Comparison of ENCODE assay signal across 21 mouse cellular contexts in the genomic region with DNA sequence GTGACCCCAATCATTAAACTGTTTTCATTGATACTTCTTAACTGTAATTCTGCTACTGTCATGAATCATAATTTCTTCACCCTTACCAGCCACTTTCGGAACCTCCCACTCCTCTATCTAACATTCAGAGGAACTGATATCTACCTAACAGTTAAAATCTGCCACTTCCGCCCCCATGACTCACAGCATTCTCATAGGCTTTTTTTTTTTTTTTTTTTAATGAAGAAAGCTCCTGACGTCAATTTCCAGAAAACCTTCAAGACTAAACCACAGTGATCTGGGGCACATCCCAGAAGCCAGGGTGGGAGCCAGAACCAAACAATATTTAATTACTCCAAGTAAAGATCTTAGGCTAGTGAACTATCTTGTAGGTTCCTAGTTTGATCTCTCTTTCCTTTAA. TPM values are rescaled to one million over a fixed set of nuclear protein-coding genes. Genes with fewer than 3 reads are reported as not detected.
DNase-seq lines count a peak whose midpoint lies in the region; ATAC-seq and TF ChIP-seq lines count a peak whose summit lies in the region.
"Had no signal": no experiment of that assay in that cellular context is flagged by ENCODE, and none has a peak within 500 bp of the region (broad histone marks: within the 10 kb centered on the region; RNA-seq: fewer than 3 reads in every experiment).

No protein-coding gene starts in this region.

- TF ChIP-seq CTCF in C2C12 (IDR thresholded peaks at IDR 0.05; ENCODE audit: control insufficient read depth, insufficient read depth, insufficient read length) = no peak

- H3K4me3 ChIP-seq in C2C12 (ENCODE audit: insufficient read depth, poor library complexity, severe bottlenecking) = no peak overlapping the region
- H3K4me3 ChIP-seq: embryonic facial prominence, embryonic 15.5 days; heart, embryonic 13.5 days; left cerebral cortex, adult 2 months; lung, embryonic 15.5 days; midbrain, embryonic 13.5 days; neural tube, embryonic 15.5 days had no signal

- H3K36me3 ChIP-seq in C2C12 (ENCODE audit: control insufficient read depth, insufficient read depth) = no peaks in the 10 kb centered on the region
- H3K36me3 ChIP-seq: embryonic facial prominence, embryonic 15.5 days; heart, embryonic 13.5 days; lung, embryonic 15.5 days; midbrain, embryonic 13.5 days; neural tube, embryonic 15.5 days had no signal

- no peak overlapping the region for H3ac ChIP-seq in C2C12 (ENCODE audit: control insufficient read depth, insufficient read length, low read depth)

- H3K27me3 ChIP-seq in C2C12 (ENCODE audit: control insufficient read depth, insufficient read depth, insufficient read length) = no peaks in the 10 kb centered on the region
- H3K27me3 ChIP-seq: embryonic facial prominence, embryonic 15.5 days; heart, embryonic 13.5 days; lung, embryonic 15.5 days; midbrain, embryonic 13.5 days; neural tube, embryonic 15.5 days had no signal

- ATAC-seq in common myeloid progenitor, adult 5-6 weeks (replicated peaks; ENCODE audit: low read depth, poor library complexity, severe bottlenecking) = peak; percentile 48
- ATAC-seq in frontal cortex, adult (ENCODE audit: low TSS enrichment) = no peak
- ATAC-seq: forebrain, embryonic 14.5 days; midbrain, embryonic 13.5 days had no signal

- no peaks in the 10 kb centered on the region for H3K79me3 ChIP-seq in C2C12 (ENCODE audit: low read depth)

- H3K79me2 ChIP-seq in C2C12 (ENCODE audit: control insufficient read depth, insufficient read depth) = no peaks in the 10 kb centered on the region

- DNase-seq in 3T3-L1 (ENCODE audit: low read depth, low spot score) = peak; percentile 76
- peak; percentile 87 for DNase-seq in naive thymus-derived CD4-positive, alpha-beta T cell, adult 2 months (ENCODE audit: low read depth)
- DNase-seq in cerebellum, postnatal 25 days = no peak
- DNase-seq in ovary, adult 18-20 months (ENCODE audit: low spot score) = no peak
- DNase-seq: gastrocnemius, postnatal 14 days; kidney, adult 11 months; kidney, postnatal 4 days had no signal

TF ChIP-seq in C2C12, 6 proteins besides CTCF, POLR2A, EP300 and RAD21:
- TF ChIP-seq USF1 (IDR thresholded peaks at IDR 0.05; ENCODE audit: low read depth) = no peak
- TF ChIP-seq FOSL1 (IDR thresholded peaks at IDR 0.05; ENCODE audit: insufficient read depth, low read length, poor library complexity, severe bottlenecking) = peak; percentile 41
TF ChIP-seq in C2C12: peak in this region for 1.

RNA-seq across cellular contexts. Expression of gene Cd53, which starts 4.8 kb away (rescaled TPM):
- 4.3 TPM for polyA plus RNA-seq in C2C12 (2012; fragmentation: generic; extraction: Trizol)
- 158 and 179 TPM in 2 replicates for total RNA-seq in common myeloid progenitor, adult 5-6 weeks (2017)

RNA-seq across cellular contexts. Expression of gene Olfr266, which starts 41.0 kb away (rescaled TPM):
- polyA plus RNA-seq in C2C12 (2012; fragmentation: generic; extraction: Trizol) = not detected
- not detected in 2 replicates for total RNA-seq in common myeloid progenitor, adult 5-6 weeks (2017)
- total RNA-seq: gastrocnemius, postnatal 14 days; left cerebral cortex, adult 2 months had no signal
- polyA plus RNA-seq: cortical plate, adult 2 months; embryonic facial prominence, embryonic 15.5 days; forebrain, embryonic 14.5 days; heart, embryonic 13.5 days; hindbrain, embryonic 11.5 days; limb, embryonic 14.5 days; lung, embryonic 15.5 days; midbrain, embryonic 13.5 days; neural tube, embryonic 15.5 days; stomach, postnatal 0 days had no signal

Comparison
In these comparisons a context has a peak if more than half of its experiments do, and no peak if none do; other contexts are left out.
1. DNase-seq: peak in 3T3-L1 (single experiment) and naive thymus-derived CD4-positive, alpha-beta T cell, adult 2 months (single experiment); none in cerebellum, postnatal 25 days (0 of 2) and ovary, adult 18-20 months (single experiment).